Mouse (Mus musculus): ENCODE data around the gene Hsd3b7. TPM values are rescaled to one million over a fixed set of nuclear protein-coding genes. Genes with fewer than 3 reads are reported as not detected.
A peak's percentile ranks its signal among the peaks of the same experiment; 100 is the strongest.
"Not testable (repeated sequence)": the region's sequence is repeated elsewhere in the genome, so short reads cannot be mapped to it uniquely, and the experiment has no call there.

The Hsd3b7 gene
- polyA plus RNA-seq, 1 experiment from 2014 or later: 9.8 TPM

DNA sequence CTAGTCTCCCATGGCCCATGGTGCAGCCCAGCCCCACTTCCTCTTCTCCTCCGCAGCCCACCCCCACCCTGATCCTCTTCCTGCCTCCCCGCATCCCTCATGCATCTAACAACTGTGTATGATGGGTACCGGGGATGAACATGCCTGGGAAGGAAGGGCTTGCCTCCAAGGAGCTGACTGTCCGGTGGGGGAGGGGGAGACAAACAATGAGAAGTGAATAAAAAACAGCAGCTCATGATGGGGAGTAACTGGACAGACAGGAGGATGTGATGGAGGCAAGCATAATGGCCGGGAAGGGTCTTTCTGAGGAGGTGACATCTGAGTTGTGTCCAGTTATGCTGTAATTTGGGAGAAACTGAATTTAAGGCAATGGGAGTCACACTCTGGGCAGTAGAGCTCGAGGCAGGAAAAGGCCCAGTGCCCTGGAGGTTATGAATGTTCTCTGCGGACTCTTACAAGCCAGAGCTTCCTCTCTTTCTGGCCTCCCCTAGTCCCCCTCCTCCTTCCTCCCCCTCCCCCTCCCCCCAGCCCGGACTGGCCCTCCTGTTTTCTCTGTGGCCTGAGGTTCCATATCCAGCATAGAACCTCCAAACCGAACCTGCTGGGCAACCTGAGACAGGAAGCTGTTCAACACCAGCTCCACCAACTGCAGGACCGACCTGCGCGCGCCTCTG, 20.6 kb downstream of the Hsd3b7 start:
- 76% methylated on average over 13 of the region's 13 CpGs for whole genome bisulfite sequencing
- Histone ChIP-seq H3K36me3 (peaks cover 11% of the 10 kb centered on the region), H3K9ac (replicated peaks) (no peak overlapping the region), H3K4me3 (replicated peaks) (no peak overlapping the region), H3K4me2 (no peak overlapping the region), H3K27ac (replicated peaks) (no peak overlapping the region), H3K4me1 (peaks cover 44% of the 10 kb centered on the region), H3K9me3 (replicated peaks) (no peaks in the 10 kb centered on the region), H3K27me3 (replicated peaks) (no peaks in the 10 kb centered on the region)
- ATAC-seq (ENCODE audit: low FRiP score): no peak

DNA sequence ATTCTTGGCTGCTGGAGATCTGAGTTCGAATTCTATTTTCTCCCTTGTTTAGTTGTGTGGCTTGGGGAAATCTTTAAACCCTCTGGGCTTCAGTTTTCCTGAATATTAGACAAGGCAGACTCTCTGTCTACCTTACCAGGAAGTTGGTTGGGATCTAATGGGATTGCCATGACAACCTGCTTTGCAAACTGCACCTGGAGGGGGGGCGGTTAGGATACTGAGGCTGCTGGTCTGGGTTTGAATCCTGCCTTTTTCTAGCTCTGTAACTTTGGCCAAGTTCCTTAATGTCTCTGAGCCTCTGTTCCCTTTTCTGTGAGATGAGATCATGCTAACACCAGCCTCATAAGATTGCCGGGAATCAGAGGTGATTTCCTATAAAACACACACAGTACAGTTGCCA, 22.1 kb downstream of the Hsd3b7 start:
- WGBS: 91% methylated on average over 3 of the region's 3 CpGs
- no peak overlapping the region for H3K27ac ChIP-seq (replicated peaks)
- H3K4me1 ChIP-seq: peaks cover 44% of the 10 kb centered on the region
- peak overlapping the region; percentile 77 for H3K4me2 ChIP-seq
- no peaks in the 10 kb centered on the region for H3K9me3 ChIP-seq (replicated peaks)
- ATAC-seq (ENCODE audit: low FRiP score): no peak
- no peak overlapping the region for H3K9ac ChIP-seq (replicated peaks)
- no peak overlapping the region for H3K4me3 ChIP-seq (replicated peaks)
- no peaks in the 10 kb centered on the region for H3K27me3 ChIP-seq (replicated peaks)
- H3K36me3 ChIP-seq: peaks cover 10% of the 10 kb centered on the region

DNA sequence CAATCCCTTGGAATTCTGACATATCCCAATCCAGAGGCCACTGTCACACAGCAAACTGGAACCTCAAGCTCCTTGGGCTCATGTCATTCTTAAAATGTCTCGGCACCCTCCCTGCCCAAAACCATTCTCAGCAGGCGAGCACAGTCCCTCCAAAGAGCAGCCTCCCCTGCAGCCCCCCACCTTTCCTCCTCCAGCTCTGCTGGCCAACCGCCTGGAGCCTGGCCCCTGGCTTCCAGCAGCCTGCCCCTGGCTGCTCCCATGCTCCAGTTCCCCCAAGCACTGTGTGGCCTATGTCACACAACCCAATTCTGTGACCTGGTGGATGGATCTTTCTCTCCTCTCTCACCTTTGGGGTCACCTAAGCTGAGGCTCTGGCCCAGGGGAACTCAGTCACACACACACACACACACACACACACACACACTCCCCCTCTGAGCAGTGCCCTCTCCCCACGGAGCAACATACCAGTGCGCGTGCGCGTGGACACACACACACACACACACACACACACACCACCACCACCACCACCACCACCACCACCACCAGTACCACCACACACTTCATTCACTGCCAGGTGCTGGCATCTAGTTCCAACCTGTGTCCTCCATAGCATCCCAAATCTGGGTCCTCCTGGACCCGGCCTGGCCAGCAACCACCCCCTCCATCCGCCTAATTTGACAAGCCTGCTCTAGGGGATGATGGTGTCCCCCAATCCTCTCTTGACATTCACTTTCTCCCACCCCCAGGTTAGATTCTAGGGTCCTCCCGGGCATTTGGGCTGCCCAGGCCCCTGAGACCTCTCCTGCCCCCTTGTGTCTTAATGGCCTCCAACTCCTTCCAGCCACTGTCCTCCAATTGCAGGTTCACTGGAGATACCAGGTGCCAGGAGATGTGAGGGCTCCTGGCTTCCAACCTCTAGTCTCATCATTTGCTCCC, 23.1 kb downstream of the Hsd3b7 start:
- ATAC-seq (ENCODE audit: low FRiP score): peak; percentile 64
- peak overlapping the region; percentile 77 for H3K4me2 ChIP-seq
- H3K27me3 ChIP-seq (replicated peaks): no peaks in the 10 kb centered on the region
- H3K9me3 ChIP-seq (replicated peaks): no peaks in the 10 kb centered on the region
- WGBS: 52% methylated on average over 11 of the region's 11 CpGs
- peaks cover 40% of the 10 kb centered on the region for H3K4me1 ChIP-seq
- H3K27ac ChIP-seq (replicated peaks): peak overlapping the region; percentile 95
- peak overlapping the region; percentile 96 for H3K9ac ChIP-seq (replicated peaks)
- H3K4me3 ChIP-seq (replicated peaks): peak overlapping the region; percentile 73
- H3K36me3 ChIP-seq: 0 out of 2 replicates have a peak, but pooled peaks cover 2% of the 10 kb centered on the region

DNA sequence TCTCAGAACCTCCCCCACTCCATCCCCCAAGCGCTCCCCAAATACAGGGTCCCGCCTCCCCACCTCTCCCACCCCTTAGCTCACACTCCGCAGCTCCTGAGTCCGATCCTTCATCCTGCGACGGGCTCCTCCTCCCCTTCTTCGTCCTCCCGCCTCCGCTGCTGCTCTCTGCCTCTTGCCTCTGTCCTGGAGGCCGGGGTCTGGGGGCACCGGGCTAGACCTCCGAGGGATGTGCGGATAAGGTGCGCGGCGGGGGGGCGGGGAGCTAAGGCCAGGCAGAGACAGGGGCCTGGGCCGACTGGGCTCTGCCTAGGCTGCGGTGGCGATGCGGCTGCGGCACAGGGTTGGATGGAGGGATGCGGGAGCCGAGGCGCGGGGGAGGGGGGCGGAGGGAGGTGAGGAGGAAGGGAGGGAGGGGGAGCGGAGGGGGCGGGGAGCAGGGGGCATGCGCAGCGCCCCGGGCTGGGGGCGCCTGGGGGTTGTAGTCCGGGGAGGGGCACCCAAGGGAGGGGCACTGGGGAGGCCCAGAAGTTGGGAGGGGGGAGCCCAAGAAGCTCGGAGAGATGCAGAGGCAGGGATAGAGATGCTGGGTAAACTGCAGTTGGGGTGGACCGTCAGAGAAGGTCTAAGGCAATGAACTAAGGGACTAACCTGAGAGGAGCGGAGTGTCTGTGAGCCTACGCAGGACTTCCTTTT, 23.9 kb downstream of the Hsd3b7 start, which contains the start of the genes Stx4a and Stx1b:
Gene Stx4a (plus strand): TSS at position 119 of the 696 bp plus-strand sequence.
Gene Stx1b (minus strand): TSS at position 374 of the 696 bp plus-strand sequence.
- no peaks in the 10 kb centered on the region for H3K27me3 ChIP-seq (replicated peaks)
- peak within 1 kb of the TSS; percentile 73 for H3K4me3 ChIP-seq (replicated peaks)
- peak within 1 kb of the TSS; percentile 96 for H3K9ac ChIP-seq (replicated peaks)
- no peaks in the 10 kb centered on the region for H3K9me3 ChIP-seq (replicated peaks)
- 2% methylated on average over 34 of the region's 38 CpGs for WGBS
- 0 out of 2 replicates have a peak, but pooled peaks cover 2% of the 10 kb centered on the region for H3K36me3 ChIP-seq
- H3K4me1 ChIP-seq: peaks cover 40% of the 10 kb centered on the region
- H3K4me2 ChIP-seq: peak within 1 kb of the TSS; percentile 77
- peak; percentile 91 for ATAC-seq (ENCODE audit: low FRiP score)
- H3K27ac ChIP-seq (replicated peaks): peak within 1 kb of the TSS; percentile 95

DNA sequence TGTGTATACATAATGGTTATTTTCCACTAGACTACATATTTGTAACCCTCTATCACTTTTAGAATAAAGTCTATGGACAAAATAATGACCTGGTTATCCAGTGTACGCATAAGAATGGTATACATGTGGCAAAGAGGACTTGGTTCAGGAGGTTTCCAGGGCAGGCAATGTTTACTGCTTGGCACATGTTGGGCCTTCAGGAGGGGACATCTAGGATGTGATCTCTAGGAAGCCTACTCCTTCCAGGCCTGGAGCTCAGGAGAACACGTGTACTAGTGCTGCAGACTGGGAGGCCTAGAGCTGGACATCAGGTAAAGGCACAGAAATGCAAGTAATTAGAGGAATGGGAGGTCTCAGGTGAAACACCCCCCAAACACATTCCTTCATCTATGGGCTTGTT, 35.1 kb downstream of the Hsd3b7 start:
- H3K4me2 ChIP-seq: no peak overlapping the region
- H3K4me1 ChIP-seq: peaks cover 6% of the 10 kb centered on the region
- H3K27ac ChIP-seq (replicated peaks): no peak overlapping the region
- no peaks in the 10 kb centered on the region for H3K36me3 ChIP-seq
- no peaks in the 10 kb centered on the region for H3K9me3 ChIP-seq (replicated peaks)
- H3K9ac ChIP-seq (replicated peaks): no peak overlapping the region
- no peak for ATAC-seq (ENCODE audit: low FRiP score)
- 87% methylated on average over 2 of the region's 2 CpGs for WGBS
- no peak overlapping the region for H3K4me3 ChIP-seq (replicated peaks)
- no peaks in the 10 kb centered on the region for H3K27me3 ChIP-seq (replicated peaks)

DNA sequence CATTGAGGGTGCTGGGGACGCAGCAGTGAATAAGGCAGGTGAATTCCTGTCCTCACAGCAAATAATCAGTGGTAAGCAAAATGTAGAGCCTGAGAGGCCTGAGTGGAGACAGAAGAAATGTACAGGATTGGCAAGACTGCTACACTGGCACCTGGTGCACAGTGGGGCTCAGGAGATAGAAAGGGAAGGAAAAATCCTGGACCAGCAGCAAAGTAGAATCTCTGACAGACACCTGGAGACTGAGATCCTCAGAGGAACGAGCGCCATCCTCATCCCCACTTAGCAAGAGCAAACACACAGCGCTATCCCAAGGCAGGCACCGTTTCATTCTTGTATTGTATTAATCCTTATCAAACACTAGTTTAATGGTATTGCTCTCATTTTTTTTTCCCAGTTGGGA, 37.1 kb downstream of the Hsd3b7 start:
- peaks cover 13% of the 10 kb centered on the region for H3K4me1 ChIP-seq
- H3K9me3 ChIP-seq (replicated peaks): no peaks in the 10 kb centered on the region
- H3K4me2 ChIP-seq: no peak overlapping the region
- no peaks in the 10 kb centered on the region for H3K27me3 ChIP-seq (replicated peaks)
- no peaks in the 10 kb centered on the region for H3K36me3 ChIP-seq
- H3K9ac ChIP-seq (replicated peaks): no peak overlapping the region
- H3K27ac ChIP-seq (replicated peaks): no peak overlapping the region
- WGBS: 95% methylated on average over 5 of the region's 5 CpGs
- H3K4me3 ChIP-seq (replicated peaks): no peak overlapping the region
- ATAC-seq (ENCODE audit: low FRiP score): no peak

DNA sequence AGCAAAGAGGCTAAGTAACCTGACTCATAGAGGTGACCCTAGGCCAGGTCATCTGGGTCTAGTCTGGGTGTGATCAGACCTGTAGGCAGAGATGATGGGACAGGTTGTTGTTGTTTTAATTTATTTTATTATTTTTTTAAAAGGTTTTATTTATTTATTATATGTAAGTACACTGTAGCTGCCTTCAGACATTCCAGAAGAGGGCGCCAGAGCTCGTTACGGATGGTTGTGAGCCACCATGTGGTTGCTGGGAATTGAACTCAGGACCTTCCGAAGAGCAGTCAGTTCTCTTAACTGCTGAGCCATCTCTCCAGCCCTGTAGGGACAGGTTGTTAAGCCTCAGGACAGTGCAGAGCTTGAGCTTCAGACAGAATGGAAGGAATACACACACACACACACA, 37.5 kb downstream of the Hsd3b7 start:
- not testable (repeated sequence) for H3K9me3 ChIP-seq (replicated peaks); H3K9ac ChIP-seq (replicated peaks); H3K27me3 ChIP-seq (replicated peaks); H3K4me3 ChIP-seq (replicated peaks); ATAC-seq (ENCODE audit: low FRiP score); H3K27ac ChIP-seq (replicated peaks); H3K36me3 ChIP-seq; H3K4me2 ChIP-seq
- WGBS: 81% methylated on average over 4 of the region's 4 CpGs
- H3K4me1 ChIP-seq: peaks cover 17% of the 10 kb centered on the region

DNA sequence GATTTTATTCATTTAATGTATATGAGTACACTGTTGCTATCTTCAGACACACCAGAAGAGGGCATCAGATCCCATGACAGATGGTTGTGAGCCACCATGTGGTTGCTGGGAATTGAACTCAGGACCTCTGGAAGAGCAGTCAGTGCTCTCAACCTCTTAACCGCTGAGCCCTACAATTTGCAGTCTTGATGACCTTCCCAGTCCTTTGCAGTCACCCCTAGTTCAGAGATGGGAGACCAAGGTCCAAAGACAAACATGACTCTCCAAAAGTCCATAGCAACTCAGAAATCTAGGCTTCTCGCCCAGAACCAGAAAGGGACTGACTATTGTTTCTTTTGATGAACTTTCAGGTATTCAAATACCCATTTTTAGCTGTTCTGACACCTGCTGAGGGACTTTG, 39.6 kb downstream of the Hsd3b7 start:
- ATAC-seq (ENCODE audit: low FRiP score); H3K27ac ChIP-seq (replicated peaks); H3K36me3 ChIP-seq; H3K27me3 ChIP-seq (replicated peaks); H3K4me3 ChIP-seq (replicated peaks); H3K9ac ChIP-seq (replicated peaks); H3K9me3 ChIP-seq (replicated peaks); H3K4me2 ChIP-seq: not testable (repeated sequence)
- H3K4me1 ChIP-seq: peaks cover 19% of the 10 kb centered on the region
- 76% methylated on average over 2 of the region's 2 CpGs for WGBS

DNA sequence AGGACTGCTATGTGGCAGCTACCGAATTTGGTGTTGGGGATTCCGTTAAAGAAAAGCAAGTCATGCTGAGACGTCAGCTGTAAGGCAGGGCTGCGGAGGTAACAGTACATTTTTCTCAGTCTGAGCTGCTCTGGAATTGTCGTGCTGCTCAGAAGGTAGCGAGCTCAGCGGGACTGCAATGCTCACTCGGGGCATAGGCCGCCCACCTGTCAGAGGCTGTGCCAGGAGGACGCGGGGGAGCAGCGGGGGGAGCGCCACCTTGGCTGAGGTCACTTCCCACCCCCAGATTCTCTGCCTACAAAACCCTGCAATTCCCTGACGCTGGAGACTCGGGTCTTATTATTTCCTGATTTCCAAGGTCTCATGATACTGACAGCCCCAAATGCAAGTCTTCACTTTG, 40.5 kb downstream of the Hsd3b7 start:
- peaks cover 7% of the 10 kb centered on the region; the same call in 1 of the 2 replicates for H3K36me3 ChIP-seq
- peak overlapping the region; percentile 95 for H3K27ac ChIP-seq (replicated peaks)
- H3K9ac ChIP-seq (replicated peaks): peak overlapping the region; percentile 65
- peaks cover 19% of the 10 kb centered on the region for H3K4me1 ChIP-seq
- WGBS: 3% methylated on average over 15 of the region's 15 CpGs
- peak; percentile 37; the same call in 1 of the 2 replicates for ATAC-seq (ENCODE audit: low FRiP score)
- H3K27me3 ChIP-seq (replicated peaks): no peaks in the 10 kb centered on the region
- peak overlapping the region; percentile 64 for H3K4me3 ChIP-seq (replicated peaks)
- peak overlapping the region; percentile 82 for H3K4me2 ChIP-seq
- no peaks in the 10 kb centered on the region for H3K9me3 ChIP-seq (replicated peaks)

DNA sequence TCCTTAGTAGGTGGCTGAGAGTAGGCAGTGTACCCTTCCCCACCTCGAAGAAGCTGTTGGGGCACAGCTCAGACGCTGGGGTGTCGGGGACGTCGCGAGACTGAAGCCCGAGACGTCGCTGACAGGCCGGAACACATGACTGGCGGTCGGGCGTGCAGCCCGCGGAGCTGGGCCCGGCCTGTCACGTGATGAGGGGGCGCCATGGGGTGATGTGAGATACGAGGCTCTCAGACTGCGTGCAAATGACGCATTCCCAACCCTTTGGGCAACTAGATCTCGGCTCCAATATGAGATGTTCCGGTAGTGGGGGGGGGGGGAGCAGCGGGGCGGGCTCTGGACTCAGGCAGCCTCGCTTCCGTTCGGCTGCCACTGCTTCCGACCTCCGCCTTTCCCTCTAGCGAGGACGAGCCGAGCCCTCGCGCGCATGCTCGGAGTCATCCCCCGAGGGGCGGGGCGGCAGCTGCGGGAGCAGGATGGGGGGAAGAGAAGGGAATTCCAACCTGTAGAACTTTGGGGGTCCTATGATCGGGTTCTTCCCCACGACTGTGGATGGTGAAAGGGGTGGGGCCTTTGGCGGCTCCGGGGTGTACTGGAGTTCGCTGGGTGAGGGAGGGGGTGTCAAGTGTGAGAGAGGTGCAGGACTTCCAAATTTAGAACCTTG, 41.1 kb downstream of the Hsd3b7 start:
- Histone ChIP-seq H3K4me3 (replicated peaks) (peak overlapping the region; percentile 64), H3K4me2 (peak overlapping the region; percentile 82), H3K9ac (replicated peaks) (peak overlapping the region; percentile 65), H3K4me1 (peaks cover 19% of the 10 kb centered on the region), H3K36me3 (peaks cover 8% of the 10 kb centered on the region; the same call in 1 of the 2 replicates), H3K27ac (replicated peaks) (peak overlapping the region; percentile 95), H3K27me3 (replicated peaks) (no peaks in the 10 kb centered on the region), H3K9me3 (replicated peaks) (no peaks in the 10 kb centered on the region)
- under 1% methylated on average over 43 of the region's 46 CpGs for WGBS
- peak; percentile 94 for ATAC-seq (ENCODE audit: low FRiP score)

All from neural tube, embryonic 15.5 days (tissue).